Mouse (Mus musculus) hindbrain, embryonic 14.5 days (tissue): ENCODE results near the gene Angptl1. TPM values are rescaled to one million over a fixed set of nuclear protein-coding genes. Genes with fewer than 3 reads are reported as not detected.

ENCODE experiments used
- ATAC-seq: fragments of 200-750 bp; cut with Nextera tagmentation; 2 replicates; pipeline ENCODE4 v1.8.0; 2017; ENCODE audit warnings: moderate number of reproducible peaks, mild to moderate bottlenecking, moderate TSS enrichment, moderate library complexity; ENCODE audit not compliant: low FRiP score
- DNase-seq: peaks from one replicate; pipeline ENCODE4 v3.0.0-alpha.2; 2015; ENCODE audit warnings: low spot score
- H3K27ac ChIP-seq: fragments of 300-500 bp; sonication (generic); 2 replicates; pipeline ENCODE4 v1.5.1; 2014; ENCODE audit warnings: mild to moderate bottlenecking, moderate library complexity
- H3K27me3 ChIP-seq: fragments of 300-500 bp; sonication (generic); 2 replicates; pipeline ENCODE4 v1.6.1; 2014; ENCODE audit warnings: mild to moderate bottlenecking, low read length, mixed read lengths; ENCODE audit not compliant: control insufficient read depth, insufficient read depth
- H3K36me3 ChIP-seq: fragments of 300-500 bp; sonication (generic); replicated peaks from 2 replicates; pipeline ENCODE4 v1.6.1; 2014; ENCODE audit not compliant: control insufficient read depth, insufficient read depth
- H3K4me1 ChIP-seq: fragments of 300-500 bp; sonication (generic); replicated peaks from 2 replicates; pipeline ENCODE4 v1.6.1; 2014; ENCODE audit warnings: antibody characterized with exemption, low read length, mixed read lengths; ENCODE audit not compliant: control insufficient read depth, insufficient read depth
- H3K4me2 ChIP-seq: fragments of 300-500 bp; sonication (generic); replicated peaks from 2 replicates; pipeline ENCODE4 v1.6.1; 2014; ENCODE audit warnings: mild to moderate bottlenecking, moderate library complexity
- H3K4me3 ChIP-seq: fragments of 300-500 bp; sonication (generic); replicated peaks from 2 replicates; pipeline ENCODE4 v1.5.1; 2014; ENCODE audit warnings: mild to moderate bottlenecking, low read length
- H3K9ac ChIP-seq: fragments of 300-500 bp; sonication (generic); 2 replicates; pipeline ENCODE4 v1.6.1; 2014
- H3K9me3 ChIP-seq: fragments of 300-500 bp; sonication (generic); 2 replicates; pipeline ENCODE4 v1.6.1; 2016; ENCODE audit warnings: low read length; ENCODE audit not compliant: control insufficient read depth
- WGBS: fragments of 180-500 bp; shearing (Covaris S2); extraction: QIAGEN DNeasy Blood & Tissue Kit; methylation state at CpG from one replicate; pipeline ENCODE4 v1.1.7; 2014; 5-methylcytosine and 5-hydroxymethylcytosine counted together
- polyA plus RNA-seq: library from polyadenylated mRNA; unstranded; fragments of >200 nt; fragmentation: Nextera tagmentation; extraction: Ambion mirVana; gene quantifications from 2 replicates; pipeline ENCODE4 v1.2.1, GENCODE M21; 2014

Angptl1 gene
- polyA plus RNA-seq, 1 experiment from 2014 or later = 3.6 TPM

DNA sequence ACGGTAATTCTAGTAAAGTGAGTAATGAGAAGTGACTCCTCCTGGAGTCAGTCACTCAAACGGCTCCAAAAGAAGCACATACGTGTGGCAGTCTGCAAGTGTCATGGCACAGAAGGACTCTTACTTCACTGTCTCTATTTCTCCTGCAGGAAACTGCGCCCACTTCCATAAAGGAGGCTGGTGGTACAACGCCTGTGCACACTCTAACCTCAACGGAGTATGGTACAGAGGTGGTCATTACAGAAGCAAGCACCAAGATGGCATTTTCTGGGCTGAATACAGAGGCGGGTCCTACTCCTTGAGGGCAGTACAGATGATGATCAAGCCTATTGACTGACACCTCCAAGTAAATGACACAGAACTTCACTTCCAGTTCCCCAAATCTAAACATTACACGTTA is 21.9 kb downstream of the Angptl1 start:
- Histone ChIP-seq H3K36me3 (no peaks in the 10 kb centered on the region), H3K9ac (no peak overlapping the region), H3K27me3 (no peaks in the 10 kb centered on the region), H3K4me3 (no peak overlapping the region), H3K4me2 (no peak overlapping the region), H3K27ac (no peak overlapping the region), H3K4me1 (peaks cover 16% of the 10 kb centered on the region; the same call in 1 of the 2 replicates), H3K9me3 (no peaks in the 10 kb centered on the region)
- WGBS = 90% methylated on average over 8 of the region's 8 CpGs
- ATAC-seq (no peak), DNase-seq (no peak)

DNA sequence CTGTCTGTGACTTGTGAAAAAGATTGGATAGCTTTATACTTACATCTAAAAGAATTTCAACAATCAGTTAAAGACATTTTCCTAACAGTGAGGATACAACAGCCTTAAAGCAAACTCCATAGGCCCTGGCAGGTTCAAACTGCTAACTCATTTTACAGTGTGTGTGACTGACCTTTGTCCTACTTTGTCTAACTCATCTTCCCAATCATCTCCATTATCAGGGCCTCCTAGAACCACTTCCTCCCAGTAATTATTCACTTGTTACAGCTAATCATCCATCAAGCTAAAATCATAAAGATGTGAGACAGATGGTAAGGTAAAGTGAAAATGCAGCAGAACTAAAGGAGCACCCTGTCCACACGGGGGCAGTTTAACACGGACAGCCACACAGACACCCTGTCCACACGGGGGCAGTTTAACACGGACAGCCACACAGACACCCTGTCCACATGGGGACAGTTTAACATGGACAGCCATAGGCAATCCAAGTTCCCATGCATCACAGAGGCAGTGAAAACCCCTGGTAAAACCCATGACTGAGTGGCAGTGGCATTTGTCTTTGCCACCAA is 23.2 kb downstream of the Angptl1 start:
- Histone ChIP-seq H3K27ac (no peak overlapping the region), H3K36me3 (peaks cover 3% of the 10 kb centered on the region; the same call in 1 of the 2 replicates), H3K27me3 (no peaks in the 10 kb centered on the region), H3K9ac (no peak overlapping the region), H3K4me1 (peaks cover 16% of the 10 kb centered on the region; the same call in 1 of the 2 replicates), H3K4me2 (no peak overlapping the region), H3K9me3 (no peaks in the 10 kb centered on the region), H3K4me3 (no peak overlapping the region)
- 52% methylated on average over 4 of the region's 4 CpGs for WGBS
- DNase-seq = no peak
- ATAC-seq = no peak

DNA sequence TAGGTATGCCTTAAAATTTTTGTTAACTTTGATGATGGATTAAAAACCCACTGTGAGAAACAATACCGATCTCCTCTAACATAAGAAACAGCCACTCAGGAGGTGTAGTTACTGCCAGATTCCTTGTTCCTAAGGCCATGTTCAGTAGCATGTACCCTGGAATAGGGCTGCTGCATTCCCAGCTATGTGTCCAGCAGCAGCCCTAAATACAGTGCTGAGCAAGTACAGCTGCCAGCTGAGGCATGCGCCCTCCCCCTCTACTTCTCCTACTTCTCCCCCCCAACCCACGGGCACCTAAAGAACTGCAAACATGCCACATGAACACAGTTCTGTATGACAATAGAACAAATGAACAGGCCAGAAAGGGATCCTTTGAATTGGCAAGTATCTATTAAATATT is 25.4 kb downstream of the Angptl1 start:
- H3K9ac ChIP-seq = no peak overlapping the region
- no peaks in the 10 kb centered on the region for H3K9me3 ChIP-seq
- 49% methylated on average over 3 of the region's 3 CpGs for WGBS
- peaks cover 10% of the 10 kb centered on the region for H3K36me3 ChIP-seq
- H3K4me2 ChIP-seq = no peak overlapping the region; the same call in 1 of the 2 replicates
- ATAC-seq (no peak), DNase-seq (no peak)
- H3K4me1 ChIP-seq = peaks cover 16% of the 10 kb centered on the region; the same call in 1 of the 2 replicates
- H3K27ac ChIP-seq = peak overlapping the region; percentile 14
- no peak overlapping the region for H3K4me3 ChIP-seq
- no peaks in the 10 kb centered on the region for H3K27me3 ChIP-seq

DNA sequence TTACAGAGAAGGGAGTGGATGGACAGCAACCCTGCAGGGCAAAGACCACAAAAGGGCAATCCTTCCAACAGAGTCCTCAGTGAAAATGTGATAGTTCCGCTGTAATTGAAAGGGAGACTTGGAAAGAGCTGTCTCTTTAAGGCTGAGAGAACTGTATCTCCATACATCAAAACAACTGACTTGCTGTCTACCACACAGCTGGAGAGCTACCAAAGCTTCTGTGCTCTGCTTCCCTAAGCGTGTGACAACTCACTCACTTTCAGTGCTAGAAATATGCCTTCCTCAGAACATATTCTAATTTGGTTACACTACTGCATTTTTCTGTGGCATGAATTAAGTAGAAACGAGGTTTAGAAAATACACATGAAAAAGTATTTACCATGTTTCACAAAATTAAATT is 25.9 kb downstream of the Angptl1 start:
- Histone ChIP-seq H3K9ac (no peak overlapping the region), H3K36me3 (peaks cover 14% of the 10 kb centered on the region), H3K27me3 (no peaks in the 10 kb centered on the region), H3K9me3 (no peaks in the 10 kb centered on the region), H3K4me3 (no peak overlapping the region), H3K4me1 (peaks cover 16% of the 10 kb centered on the region; the same call in 1 of the 2 replicates), H3K4me2 (no peak overlapping the region; the same call in 1 of the 2 replicates), H3K27ac (peak overlapping the region; percentile 14)
- peak; percentile 48 for DNase-seq
- no peak for ATAC-seq
- 37% methylated on average over 3 of the region's 3 CpGs for WGBS

DNA sequence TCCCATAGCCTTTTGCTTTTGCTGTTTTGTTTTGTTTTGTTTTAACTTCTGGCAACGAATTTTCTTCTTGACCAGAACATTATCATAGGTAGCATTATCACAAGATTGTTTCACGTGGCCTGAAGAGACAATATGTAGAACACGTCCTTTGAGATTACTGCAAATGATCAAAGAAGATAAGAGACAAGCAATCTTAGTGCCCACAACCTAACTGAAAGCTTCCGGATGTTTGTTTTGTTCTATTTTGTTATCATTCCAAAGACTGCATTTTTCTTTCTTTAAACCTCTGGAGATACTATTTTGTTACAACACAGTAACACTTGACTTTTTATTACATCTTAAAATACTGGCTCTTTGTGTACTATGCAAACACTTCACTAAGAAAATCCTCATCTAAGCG is 31.7 kb downstream of the Angptl1 start:
- H3K9me3 ChIP-seq = no peaks in the 10 kb centered on the region
- no peaks in the 10 kb centered on the region for H3K27me3 ChIP-seq
- H3K36me3 ChIP-seq = peaks cover 38% of the 10 kb centered on the region
- H3K9ac ChIP-seq = no peak overlapping the region
- ATAC-seq = no peak
- H3K27ac ChIP-seq = no peak overlapping the region
- WGBS = 93% methylated on average over 5 of the region's 5 CpGs
- H3K4me3 ChIP-seq = no peak overlapping the region
- H3K4me2 ChIP-seq = no peak overlapping the region
- no peak for DNase-seq
- 0 out of 2 replicates have a peak, but pooled peaks cover 3% of the 10 kb centered on the region for H3K4me1 ChIP-seq

DNA sequence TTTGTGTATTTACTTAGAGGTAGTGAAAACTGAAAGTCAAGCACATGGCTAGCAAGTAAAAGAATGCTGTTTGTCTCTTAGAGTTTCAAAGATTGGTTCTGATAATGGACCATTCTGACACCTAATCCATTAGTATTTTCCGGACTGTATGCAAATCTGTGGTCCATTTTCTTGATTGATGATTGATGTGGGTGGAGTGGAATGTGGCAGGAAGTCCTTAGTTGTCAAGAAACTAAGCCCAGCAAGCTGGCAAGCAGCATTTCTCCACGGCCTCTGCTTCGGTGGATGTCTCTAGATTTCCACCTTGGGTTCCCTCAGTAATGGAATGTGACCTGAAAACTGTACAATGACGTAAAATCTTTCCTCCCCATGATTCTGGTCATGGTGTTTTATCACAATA is 32.3 kb downstream of the Angptl1 start:
- Histone ChIP-seq H3K9me3 (no peaks in the 10 kb centered on the region), H3K4me2 (no peak overlapping the region), H3K9ac (no peak overlapping the region), H3K4me3 (no peak overlapping the region), H3K36me3 (peaks cover 38% of the 10 kb centered on the region), H3K27me3 (no peaks in the 10 kb centered on the region), H3K4me1 (no peaks in the 10 kb centered on the region), H3K27ac (no peak overlapping the region)
- ATAC-seq (no peak), DNase-seq (no peak)
- 98% methylated on average over 4 of the region's 4 CpGs for WGBS

DNA sequence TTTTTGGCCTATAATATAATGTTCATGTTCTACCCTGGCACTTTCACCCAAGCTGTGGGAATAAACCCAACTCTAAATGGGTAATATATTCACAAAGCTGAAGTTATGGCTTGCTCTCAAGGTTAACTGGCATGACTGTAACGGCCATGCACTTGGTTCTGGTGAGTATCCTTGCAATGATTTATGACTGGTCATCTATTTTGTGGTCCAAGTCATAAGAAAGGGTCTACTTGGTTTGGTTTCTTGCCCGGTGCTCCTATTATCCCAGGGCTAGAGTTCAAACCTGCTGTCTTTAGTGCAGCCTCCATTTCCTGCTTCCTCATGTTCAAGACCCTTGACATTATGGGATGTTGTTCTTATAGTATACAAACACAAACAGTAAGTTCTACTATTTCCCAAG is 46.4 kb downstream of the Angptl1 start:
- Histone ChIP-seq H3K27me3 (no peaks in the 10 kb centered on the region), H3K4me1 (no peaks in the 10 kb centered on the region), H3K4me2 (no peak overlapping the region), H3K36me3 (peaks cover 59% of the 10 kb centered on the region), H3K9ac (no peak overlapping the region), H3K27ac (no peak overlapping the region), H3K9me3 (no peaks in the 10 kb centered on the region), H3K4me3 (no peak overlapping the region)
- no peak for DNase-seq
- no peak for ATAC-seq
- WGBS = 82% methylated on average over 2 of the region's 2 CpGs

DNA sequence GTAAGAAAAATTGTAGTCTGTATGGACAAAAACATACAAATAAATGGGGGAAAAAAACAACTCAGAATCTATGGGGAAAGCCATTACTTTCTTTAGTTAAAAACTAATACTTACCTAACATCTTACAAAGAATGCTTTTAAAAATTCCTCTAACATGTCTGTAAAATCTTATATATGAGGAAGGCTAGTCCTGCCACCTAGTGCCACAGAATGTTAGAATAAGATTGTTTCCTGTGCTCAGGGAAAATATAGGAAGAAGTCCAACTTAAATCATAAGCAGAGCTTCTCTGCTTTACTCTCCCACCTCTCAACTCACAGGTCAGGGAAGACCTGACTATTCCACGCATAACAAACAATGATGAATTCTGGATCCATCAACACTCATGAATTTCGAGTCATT is 47.5 kb downstream of the Angptl1 start:
- no peaks in the 10 kb centered on the region for H3K9me3 ChIP-seq
- no peaks in the 10 kb centered on the region for H3K27me3 ChIP-seq
- peaks cover 65% of the 10 kb centered on the region for H3K36me3 ChIP-seq
- H3K4me2 ChIP-seq = no peak overlapping the region
- no peaks in the 10 kb centered on the region for H3K4me1 ChIP-seq
- H3K9ac ChIP-seq = no peak overlapping the region
- DNase-seq (no peak), ATAC-seq (no peak)
- 91% methylated on average over 2 of the region's 2 CpGs for WGBS
- no peak overlapping the region for H3K4me3 ChIP-seq
- no peak overlapping the region for H3K27ac ChIP-seq

DNA sequence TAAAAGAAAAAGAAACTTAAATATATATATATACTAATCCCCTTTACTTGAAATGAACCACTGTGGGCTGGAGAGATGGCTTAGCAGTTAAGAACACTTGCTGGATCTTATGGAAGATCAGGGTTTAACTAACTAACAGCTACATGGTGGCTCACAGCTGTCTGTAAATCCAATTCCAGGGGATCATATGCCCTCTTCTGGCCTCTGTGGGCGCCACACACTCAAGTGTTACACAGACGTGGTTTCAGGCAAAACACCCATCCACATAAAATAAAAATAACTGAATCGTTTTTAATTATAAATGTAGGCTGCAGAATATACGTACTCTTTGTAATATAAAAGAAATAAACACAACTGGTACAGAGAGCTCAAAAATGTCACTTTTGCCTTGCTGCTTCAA is 50.5 kb downstream of the Angptl1 start:
- Histone ChIP-seq H3K36me3 (peaks cover 39% of the 10 kb centered on the region), H3K27me3 (no peaks in the 10 kb centered on the region), H3K27ac (no peak overlapping the region), H3K9ac (no peak overlapping the region), H3K4me3 (no peak overlapping the region), H3K4me2 (no peak overlapping the region), H3K4me1 (no peaks in the 10 kb centered on the region), H3K9me3 (no peaks in the 10 kb centered on the region)
- ATAC-seq (no peak), DNase-seq (no peak)
- whole genome bisulfite sequencing = 93% methylated on average over 4 of the region's 4 CpGs

DNA sequence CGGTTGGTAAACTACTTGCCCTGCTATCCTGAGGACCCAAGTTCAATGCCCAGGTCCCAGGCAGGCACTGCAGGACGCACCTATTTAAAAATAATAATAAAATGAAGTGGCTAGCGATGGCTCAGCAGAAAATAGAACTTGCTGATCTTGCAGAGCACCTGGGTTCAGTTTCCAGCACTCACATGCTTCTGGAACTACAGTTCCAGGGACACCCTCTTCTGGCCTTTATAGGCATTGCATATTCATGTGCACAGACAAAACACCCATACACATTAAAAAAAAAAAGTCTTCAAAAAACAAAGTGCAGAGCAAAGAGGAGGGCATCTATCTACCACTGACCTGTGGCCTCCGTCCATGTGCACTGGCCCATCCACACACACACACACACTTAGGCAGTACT is 53.2 kb downstream of the Angptl1 start:
- Histone ChIP-seq H3K27me3 (no peaks in the 10 kb centered on the region), H3K9ac (no peak overlapping the region), H3K9me3 (no peaks in the 10 kb centered on the region), H3K36me3 (peaks cover 23% of the 10 kb centered on the region), H3K27ac (no peak overlapping the region), H3K4me1 (no peaks in the 10 kb centered on the region), H3K4me3 (no peak overlapping the region), H3K4me2 (no peak overlapping the region)
- no peak for DNase-seq
- WGBS = 94% methylated on average over 4 of the region's 4 CpGs
- ATAC-seq = no peak
